Mouse (Mus musculus) left cerebral cortex, postnatal 14 days (tissue): ENCODE measurements around the gene Phb. TPM values are rescaled to one million over a fixed set of nuclear protein-coding genes. Genes with fewer than 3 reads are reported as not detected.

Experiments
- DNase-seq, 2 experiments: peaks; one replicate each; pipeline ENCODE4 v3.0.0; 2021 to 2022; ENCODE audit warnings: low spot score in 2 of 2, mixed read lengths in 1 of 2
- intact Hi-C: fragments of 180-260 bp; cut with DNase I; formaldehyde crosslinking; loops from one replicate; pipeline ENCODE4 v1.15.1; 2025
- long read RNA-seq, 2 experiments: library from polyadenylated mRNA; stranded (forward); transcript quantifications; one replicate each; pipeline ENCODE4 v2.0.0; 2021
- total RNA-seq, 2 experiments: library from RNA; stranded (reverse); gene quantifications; 2 replicates each; pipeline ENCODE4 v1.2.3; 2021

Gene Phb
- 10 to 100 TPM; 82.5 to 86.3 TPM for total RNA-seq
- long read RNA-seq, experiment 1, transcript Phb-204 (7 exons, 1,799 nt), result major isoform, 153 of 167 reads
- long read RNA-seq, experiment 1, partial matches to known transcripts, result 5 of 167 reads
- long read RNA-seq, experiment 1, other reads (novel, unspliced or antisense), result 9 of 167 reads
- long read RNA-seq, experiment 2, transcript Phb-204 (7 exons, 1,799 nt), result major isoform, 115 of 134 reads
- long read RNA-seq, experiment 2, partial matches to known transcripts, result 8 of 134 reads
- long read RNA-seq, experiment 2, other reads (novel, unspliced or antisense), result 10 of 134 reads

DNA sequence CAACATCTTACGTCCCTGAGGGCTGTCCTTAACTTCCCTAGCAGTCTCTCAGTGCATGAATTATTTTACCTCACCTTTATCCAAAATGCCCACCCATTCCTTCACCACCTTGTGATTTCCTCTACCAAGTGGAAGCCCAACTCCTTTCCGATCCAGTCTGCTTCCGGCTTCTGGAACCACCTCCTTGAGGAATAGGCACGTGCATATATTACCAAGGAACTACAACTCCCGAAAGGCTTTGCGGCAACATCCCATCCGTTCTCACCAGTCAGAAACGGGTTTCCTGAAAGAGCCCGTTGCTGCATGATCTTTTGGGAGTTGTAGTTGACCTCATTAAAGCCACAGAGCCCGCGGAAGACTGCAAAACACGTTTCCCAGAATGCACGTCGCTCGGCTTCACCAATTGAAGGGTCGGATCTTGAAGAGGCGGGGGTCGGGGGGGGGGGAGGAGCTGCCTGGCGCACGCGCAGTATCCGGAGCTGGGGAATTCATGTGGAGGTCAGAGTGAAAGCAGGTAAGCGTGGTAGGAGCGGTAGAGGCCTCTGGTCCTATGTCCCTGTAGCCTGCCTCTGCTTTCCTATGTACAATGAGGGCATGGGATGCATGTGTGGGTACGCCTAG, at the start of gene Phb:
TSS of gene Phb (plus strand) at position 429 of the 621 bp plus-strand sequence.
- DNase-seq, result peak; percentile 95 to 99
- intact Hi-C loops, result no loop called here

DNA sequence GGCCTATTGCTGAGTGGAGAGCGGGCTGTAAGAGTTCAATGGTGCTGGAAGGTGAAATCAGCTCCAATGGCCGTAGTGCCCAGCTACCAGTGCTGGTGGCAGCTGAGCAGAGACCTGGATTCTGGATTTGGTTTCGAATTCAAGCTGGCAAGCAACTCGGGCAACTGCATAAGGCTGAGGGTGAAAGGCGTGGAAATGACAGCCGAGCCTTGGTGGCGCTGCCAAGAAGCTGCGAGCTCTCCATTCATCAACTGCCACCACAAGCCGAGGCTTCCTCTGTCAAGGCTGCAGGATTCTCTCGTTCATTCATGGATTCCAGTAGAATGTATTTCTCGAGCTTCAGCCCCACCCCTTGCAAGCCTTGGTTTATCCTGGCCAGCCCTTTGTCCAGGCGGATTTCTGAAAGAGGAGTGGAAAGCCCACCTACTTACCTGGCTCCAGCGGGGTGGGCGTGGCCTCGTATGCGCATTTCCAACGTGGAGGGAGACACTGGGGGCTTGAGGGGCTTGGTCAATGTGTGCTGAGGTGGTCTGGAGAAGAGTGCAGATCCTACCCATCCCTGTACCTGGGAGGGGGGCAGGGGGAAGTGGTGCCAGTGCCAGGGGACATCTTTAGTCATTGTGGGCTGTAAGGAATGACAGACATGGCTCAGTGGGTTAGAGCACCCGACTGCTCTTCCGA, 48.8 kb upstream of the Phb start:
- intact Hi-C loops, result no loop called here
- peak; percentile 24 to 43 for DNase-seq

DNA sequence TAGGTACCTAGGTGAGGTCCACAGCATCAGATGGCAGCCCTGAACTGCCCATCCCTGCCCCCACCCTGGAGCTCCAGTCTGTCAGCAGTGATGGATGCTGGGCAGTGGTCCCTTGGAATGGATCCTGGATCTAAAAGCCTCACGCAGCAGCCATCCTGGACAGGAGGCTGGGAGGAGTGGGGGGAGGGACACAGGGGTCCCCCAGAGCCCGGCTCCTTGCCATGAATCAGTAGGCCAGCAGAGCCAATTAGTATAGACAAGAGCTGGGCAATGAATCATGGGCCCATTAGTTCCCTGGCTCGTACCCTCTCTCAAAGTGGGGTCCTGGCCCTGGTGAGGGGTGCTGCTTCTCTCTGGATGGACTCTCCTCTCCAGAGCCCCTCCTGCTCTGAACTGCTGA, 47.7 kb upstream of the Phb start:
- no peak for DNase-seq
- intact Hi-C loops, result no loop called here

DNA sequence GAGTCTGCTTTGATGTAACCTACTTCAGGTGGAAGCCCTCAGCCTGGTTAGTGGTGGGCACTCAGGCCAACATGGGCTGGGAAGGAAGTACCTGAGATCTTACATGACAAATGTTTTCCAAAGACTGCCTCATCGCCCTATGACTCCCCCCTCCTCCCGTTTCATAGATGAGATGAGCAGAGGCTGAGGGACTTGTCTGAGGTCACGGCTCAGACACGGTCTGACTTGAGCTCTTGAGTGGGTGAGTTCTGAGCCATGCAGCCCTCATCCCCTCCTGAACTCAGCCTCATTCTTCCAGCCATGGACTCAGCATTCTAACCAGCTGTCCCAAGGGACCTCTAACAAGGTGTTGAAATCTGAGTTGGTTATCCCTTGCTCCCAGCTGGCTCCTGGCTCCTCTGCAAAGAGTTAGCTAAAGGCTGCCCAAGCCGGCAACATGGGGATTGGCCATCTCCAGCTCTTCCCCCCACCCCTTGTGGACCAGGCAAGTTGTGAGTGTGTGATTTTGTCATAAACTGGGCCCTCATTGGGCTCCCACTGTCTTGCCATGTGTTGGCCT, 46.8 kb upstream of the Phb start:
- no peak for DNase-seq
- intact Hi-C loops, result no loop called here

DNA sequence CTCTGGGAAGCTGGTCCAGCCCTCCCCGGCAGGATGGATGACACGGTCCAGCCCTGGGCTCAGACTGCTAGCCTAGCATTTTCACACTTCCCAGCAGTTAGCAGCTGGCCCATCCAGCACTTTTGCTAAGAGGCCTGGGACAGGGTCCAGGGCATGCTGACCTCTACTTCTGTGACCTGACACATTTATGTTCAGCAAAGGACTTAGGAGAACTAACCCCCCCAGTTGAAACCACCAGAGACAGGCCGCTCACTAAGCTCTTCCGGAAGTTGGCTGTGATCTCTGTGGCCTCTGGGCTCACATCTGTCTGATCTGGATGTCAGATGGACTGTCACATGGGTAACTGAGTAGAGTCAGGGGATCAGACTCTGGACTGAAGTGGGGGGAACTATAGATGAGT, 45.7 kb upstream of the Phb start:
- no peak for DNase-seq
- intact Hi-C loops, result no loop called here

DNA sequence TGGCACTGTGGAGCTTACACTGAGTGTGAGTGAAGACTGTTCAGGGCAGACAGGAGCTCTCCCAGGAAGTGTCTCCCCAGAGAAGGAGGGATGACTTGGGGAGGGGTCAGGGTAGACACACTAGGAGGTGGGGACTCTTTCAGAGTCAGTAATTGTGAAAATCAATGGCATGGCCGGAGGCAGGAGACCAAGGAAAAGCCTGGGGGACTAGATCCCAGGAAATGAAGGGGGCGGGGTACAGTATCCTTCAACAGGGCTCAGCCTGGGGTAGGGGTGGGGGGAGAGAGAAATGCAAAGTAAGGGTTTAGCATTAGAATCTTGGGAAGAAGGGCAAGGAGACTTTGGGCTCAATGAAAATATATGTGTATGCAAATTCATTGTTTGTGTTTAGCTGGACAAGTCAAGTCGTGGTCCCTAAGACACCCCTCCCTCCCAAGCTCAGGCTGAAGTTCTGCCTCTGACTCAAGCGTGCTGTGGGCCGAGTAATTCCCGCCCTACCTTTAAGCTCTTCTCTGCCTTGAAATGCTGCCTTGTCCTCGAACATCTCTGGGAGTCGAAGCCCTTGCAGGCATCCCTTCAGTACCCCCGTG, 45.1 kb upstream of the Phb start:
- intact Hi-C loops, result no loop called here
- DNase-seq, result no peak

DNA sequence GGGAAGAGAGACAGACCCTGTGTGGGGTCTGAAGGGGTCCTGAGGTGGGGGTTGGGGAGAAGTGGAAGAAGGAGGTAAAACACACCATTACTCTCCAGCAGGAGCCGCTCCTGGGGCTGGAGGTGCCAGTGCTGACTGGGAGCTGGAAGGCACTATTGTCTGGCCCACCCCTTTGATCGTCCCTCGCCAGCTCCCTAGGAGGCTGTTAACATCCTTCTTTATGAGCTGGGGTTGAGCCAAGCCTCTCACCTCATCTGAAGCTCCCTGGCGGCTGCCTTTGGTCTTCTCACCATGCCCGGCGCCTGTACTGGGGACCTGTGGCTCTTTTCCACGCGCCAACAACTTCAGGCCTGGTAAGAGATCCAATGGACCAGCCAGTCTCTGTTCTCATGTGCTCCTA, 44.3 kb upstream of the Phb start:
- DNase-seq, result no peak
- intact Hi-C loops, result no loop called here

DNA sequence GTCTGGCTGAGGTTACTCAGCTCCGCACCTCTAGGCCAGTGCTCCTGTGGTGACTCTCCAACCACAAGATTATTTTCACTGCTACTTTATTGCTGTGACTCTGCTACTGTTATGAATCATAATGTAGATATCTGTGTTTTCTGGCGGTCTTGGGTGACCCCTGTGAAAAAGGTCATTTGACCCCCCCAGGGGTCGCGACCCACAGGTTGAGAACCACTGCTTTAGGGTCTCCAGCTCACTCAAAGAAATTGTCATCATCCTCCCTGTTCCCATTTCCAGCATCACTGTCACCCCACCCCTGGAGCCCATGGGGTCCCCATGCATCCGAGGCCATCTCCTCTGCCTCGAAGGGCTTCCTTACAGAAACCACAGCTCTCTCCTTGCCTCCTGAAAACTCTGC, 36.2 kb upstream of the Phb start:
- no peak for DNase-seq
- intact Hi-C loops, result no loop called here

DNA sequence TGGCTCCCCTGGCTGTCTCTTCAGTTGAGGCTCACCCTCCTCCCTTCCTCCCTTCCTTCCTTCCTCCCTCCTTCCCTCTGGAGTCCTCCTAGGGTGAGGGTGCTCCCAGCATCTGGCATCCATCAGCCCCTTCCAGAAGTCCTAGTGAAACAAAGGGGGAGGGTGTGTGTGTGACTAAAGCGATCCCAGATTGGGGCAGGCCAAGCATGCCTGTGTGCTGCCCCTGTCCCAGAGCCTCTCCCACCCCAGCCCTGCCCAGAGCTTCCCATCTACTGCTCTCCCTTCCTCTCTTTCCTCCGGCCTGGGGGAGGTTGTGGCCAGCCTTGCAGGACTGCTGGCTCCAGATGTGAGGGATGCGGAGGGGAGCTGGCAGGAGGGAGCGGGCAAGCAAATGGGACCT, 35.5 kb upstream of the Phb start:
- no peak for DNase-seq
- intact Hi-C loops, result no loop called here

DNA sequence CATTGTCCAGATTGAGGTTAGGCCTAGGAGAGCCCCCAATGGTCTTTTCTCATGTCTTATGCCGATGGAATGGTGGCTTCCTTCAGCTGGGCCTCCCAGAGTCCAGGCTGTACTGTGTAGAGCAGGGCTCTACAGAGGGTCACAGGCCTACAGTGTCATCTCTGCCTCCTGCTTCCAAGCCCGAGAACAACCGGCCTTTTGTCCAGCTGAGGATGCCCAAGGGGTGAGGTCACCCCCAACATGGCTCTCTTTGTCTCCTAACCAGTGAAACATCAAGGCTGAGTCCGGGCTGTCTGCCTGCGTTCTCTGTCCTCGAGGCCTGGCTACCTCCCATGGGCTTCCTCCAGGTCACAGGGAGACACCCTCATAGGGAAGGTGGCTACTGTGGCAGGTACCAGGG, 34.3 kb upstream of the Phb start:
- DNase-seq, result no peak
- intact Hi-C loops, result no loop called here

DNA sequence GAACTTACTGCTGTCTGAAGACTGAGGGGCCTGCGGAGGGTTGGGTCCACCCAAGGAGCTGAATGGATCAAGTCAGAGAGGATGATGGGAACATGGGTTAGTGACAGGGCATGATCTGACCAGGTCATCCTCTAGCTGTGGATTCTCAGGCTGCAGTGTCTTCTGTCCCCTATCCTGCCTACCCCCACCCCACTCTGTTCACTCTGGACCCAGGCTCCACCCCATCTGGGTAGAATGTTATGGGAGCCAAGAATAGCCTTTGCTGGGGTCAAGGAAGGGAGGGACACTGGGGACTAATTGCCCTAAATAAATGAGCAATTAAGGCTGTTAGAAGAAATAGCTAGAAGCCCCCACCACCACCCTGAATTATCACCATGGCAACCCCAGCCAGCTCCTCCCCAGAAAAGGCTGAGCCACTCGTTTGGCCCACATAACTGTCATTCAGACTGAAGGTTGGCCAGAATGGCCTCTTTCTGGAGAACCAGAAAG, 33.2 kb upstream of the Phb start:
- intact Hi-C loops, result no loop called here
- no peak for DNase-seq

DNA sequence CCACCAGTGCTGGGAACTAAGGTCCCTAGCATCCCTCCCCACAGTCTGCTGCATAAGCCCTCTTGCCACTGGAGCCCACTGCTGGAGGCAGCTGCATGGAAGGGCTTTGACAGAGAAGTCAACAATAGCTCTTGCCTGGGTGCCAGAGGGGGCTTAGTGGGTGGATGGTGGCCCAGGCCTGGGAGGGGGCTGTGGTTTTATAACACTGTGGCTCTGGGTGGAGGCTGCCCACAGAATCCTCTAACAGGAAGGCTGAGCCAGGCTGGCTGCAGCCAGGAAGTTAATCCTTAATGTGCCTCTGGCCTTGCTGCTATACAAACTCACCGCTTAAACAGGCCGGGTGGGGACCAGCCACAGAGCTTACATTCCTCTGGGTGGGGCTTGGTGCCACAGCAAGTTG, 31.7 kb upstream of the Phb start:
- intact Hi-C loops, result no loop called here

DNA sequence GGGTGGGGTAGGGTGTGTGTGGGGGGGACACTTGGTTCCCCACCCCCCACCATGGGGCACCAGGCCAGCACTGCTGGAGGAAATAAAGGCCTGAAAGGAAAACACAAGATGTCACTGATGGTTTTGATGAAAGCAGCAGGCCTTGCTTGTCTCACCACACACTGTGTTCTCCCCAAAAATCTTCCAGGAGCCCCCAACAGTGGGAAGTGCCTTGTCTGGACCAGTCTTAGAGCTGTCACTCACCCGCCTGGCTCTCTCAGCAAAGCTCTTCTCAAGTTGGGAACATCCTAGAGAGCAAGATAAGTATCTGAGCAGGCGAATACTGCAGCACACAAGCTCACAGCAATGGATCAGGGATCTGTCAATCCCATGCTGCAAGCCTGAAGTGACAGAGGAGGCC, 26.0 kb upstream of the Phb start:
- intact Hi-C loops, result no loop called here
- DNase-seq, result no peak

More for the DNA sequence above, 31.7 kb upstream of the Phb start:
- DNase-seq, result no peak

DNA sequence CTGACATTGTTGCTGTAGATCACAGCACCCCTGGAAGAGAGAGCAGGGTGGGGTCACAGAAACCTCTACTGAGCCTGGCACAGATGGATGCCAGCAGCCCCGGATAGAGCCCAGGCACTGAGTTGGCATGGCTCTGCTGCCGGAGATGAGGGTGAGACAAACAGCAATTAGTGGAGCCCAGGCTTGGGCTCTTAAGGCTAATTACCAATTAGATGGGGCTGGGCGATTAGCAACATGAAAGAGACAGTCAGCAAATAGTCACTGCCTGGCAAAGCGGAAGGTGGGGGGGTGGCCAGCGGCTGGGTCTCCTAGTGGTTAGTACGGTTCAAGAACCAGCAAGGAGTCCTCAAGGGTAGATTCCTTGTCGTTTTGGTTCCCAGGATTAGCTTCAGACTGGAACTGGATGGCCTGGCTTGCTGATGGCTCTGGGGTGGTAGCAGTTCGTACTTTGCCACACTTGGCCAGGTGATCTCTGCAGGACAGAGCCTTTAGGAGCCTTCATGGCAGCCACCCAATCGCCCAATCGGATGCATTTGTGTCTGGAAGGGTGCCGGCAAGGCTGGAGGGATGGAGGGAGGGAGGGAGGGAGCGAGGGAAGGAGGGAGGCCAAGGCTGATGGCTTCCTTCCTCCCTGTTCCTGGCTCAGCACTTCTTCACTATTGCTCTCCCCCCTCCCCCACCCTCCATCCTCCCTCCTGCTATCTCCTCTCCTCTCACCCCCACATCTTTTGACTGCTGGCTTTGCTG, 24.1 kb upstream of the Phb start:
- intact Hi-C loops, result no loop called here
- DNase-seq, result peak; percentile 24 to 74

DNA sequence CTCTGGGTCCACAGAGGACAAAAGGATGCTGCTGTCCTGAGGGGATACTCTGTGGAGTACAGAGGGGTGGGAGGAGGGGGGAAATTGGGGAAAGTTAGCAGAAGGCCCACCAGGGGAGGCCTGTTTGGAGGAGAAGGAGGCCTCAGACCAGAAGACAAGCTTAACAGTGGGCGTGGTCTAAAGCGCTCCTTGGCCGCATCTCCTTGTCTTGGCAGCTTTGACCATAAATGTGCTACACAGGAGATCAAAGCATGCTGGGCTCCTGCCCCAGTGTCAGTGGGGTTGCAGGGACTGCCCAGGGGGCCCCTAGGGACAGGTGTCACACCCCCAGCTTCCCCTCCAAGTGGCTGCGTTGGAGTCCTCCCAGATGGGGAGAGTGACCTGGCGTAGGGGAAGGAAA, 22.9 kb upstream of the Phb start:
- intact Hi-C loops, result no loop called here
- DNase-seq, result no peak

DNA sequence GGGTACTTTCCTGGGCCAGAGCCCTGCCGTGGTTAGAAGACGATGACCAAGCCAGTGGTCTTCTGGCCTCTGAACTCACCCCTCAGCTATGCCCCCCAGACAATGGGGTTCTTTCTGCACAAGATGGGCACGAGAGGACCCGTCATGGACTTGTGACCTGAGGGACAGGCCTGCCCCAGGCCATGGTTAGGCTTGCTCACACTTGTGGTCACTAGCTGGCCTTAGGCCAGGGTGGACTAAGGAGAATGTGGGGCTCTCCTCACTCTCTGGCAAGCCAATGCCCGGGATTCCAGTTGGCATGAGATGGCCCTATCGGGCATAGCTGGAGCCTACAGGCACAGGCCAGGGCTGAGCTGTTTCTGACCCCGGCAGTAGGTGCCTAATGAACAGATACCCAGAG, 22.4 kb upstream of the Phb start:
- intact Hi-C loops, result no loop called here
- no peak for DNase-seq

DNA sequence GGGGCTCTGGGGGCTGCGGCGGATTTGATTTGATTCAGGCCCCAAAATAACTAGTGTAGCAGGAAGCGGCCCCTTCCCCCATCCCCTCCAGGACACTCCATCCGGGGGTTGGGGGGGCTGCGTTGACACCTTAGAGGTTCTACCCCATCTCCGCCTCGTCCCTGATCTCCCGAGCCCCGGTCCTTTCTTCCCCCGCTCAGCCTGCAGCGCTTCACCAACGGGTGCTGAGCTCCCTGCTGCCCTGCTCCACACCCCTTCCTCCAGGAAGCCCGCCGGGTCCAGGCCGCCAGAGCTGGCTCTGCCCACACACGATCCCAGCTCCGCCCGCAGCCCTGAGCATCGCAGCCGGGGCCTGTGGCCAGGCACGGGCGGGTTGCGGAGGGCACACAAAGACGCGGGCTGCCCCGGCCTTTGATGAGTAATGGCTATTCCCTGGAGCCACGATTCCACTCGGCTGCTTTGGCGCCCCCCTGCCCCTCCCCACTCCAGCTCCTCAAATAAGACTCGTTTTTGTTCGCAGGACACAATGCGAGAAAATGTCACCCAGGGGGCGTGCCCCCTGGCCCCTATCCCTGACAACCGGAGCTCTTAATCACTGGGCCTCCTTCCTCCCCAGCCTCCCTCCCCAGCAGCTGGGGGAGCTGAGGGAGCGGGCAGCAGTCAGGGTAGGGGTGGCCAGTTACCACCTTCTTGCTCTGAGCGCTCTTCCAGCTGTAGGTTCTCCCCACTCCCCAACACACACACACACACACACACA, 21.2 kb upstream of the Phb start:
- intact Hi-C loops, result loop anchor here (5.0 kb wide), 1 partner anchor 68 kb away; no protein-coding TSS in a partner anchor
- no peak for DNase-seq

DNA sequence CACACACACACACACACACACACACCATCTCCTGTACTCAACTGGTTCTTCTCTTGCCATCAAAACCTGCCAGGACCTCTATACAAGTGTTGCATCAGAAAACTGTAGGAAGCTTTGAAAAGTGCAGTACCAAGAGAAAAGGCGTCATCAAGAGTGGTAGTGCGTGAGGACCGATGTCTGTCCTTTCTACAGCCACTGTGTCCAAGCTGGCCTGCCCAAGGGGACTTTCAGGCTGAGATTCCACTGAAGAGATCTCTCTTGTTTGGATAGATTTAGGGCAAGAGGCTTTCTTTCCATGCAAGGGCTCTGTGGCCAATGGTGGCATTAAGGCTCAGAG, 20.6 kb upstream of the Phb start:
- intact Hi-C loops, result loop anchor here (5.0 kb wide), 1 partner anchor 69 kb away; no protein-coding TSS in a partner anchor

DNA sequence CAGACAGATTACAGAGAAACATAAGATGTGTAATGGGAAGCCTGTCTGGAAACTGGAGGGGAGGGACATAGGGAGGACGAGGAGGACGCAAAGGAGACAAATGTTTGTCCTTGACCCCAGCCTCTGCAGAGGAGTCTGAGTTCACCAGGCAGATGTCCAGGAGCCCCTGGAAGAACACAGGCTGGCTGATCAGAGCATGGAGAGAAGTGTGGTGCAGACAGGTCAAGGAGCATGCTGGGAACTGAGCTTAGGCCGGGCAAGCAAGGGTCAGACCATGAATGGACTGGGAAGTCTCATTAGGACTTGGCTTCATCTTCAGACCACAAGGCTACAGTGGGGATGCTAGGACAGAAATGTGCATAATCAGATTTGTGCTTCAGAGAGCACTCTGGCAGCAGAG, 19.0 kb upstream of the Phb start:
- no peak for DNase-seq
- intact Hi-C loops, result loop anchor here (5.0 kb wide), 1 partner anchor 70 kb away; no protein-coding TSS in a partner anchor

More for the DNA sequence above, 20.6 kb upstream of the Phb start:
- no peak for DNase-seq
